Comparison of ENCODE assay signal across 28 mouse cellular contexts in genomic region chr16:31865242-31865641, GRCm38 (mm10). TPM values are rescaled to one million over a fixed set of nuclear protein-coding genes. Genes with fewer than 3 reads are reported as not detected.
DNase-seq lines count a peak whose midpoint lies in the region; ATAC-seq and TF ChIP-seq lines count a peak whose summit lies in the region.
"Had no signal": no experiment of that assay in that cellular context is flagged by ENCODE, and none has a peak within 500 bp of the region (broad histone marks: within the 10 kb centered on the region; RNA-seq: fewer than 3 reads in every experiment).

No protein-coding gene starts in this region.

- no peak for TF ChIP-seq RAD21 in MEL (IDR thresholded peaks at IDR 0.05; ENCODE audit: low read depth, low read length)

- TF ChIP-seq POLR2A in MEL (IDR thresholded peaks at IDR 0.05; ENCODE audit: control insufficient read depth in 1 of 2, insufficient read depth in 1 of 2, low read depth in 1 of 2, low read length in 2 of 2, poor library complexity in 1 of 2) = no peak
- no peak for TF ChIP-seq POLR2A in kidney, adult 2 months (IDR thresholded peaks at IDR 0.05; ENCODE audit: low read depth, low read length)

- H3K4me2 ChIP-seq in intestine, embryonic 14.5 days (ENCODE audit: low read length) = no peak overlapping the region
- H3K4me2 ChIP-seq in intestine, embryonic 16.5 days (ENCODE audit: low read depth, low read length) = no peak overlapping the region
- no peak overlapping the region for H3K4me2 ChIP-seq in midbrain, embryonic 11.5 days
- H3K4me2 ChIP-seq in midbrain, postnatal 0 days (ENCODE audit: low read depth, low read length, poor library complexity, severe bottlenecking) = no peak overlapping the region
- H3K4me2 ChIP-seq: embryonic facial prominence, embryonic 13.5 days; embryonic facial prominence, embryonic 15.5 days; forebrain, embryonic 12.5 days had no signal

- peaks cover 8% of the 10 kb centered on the region for H3K9me3 ChIP-seq in intestine, embryonic 14.5 days (ENCODE audit: control insufficient read depth, low read length)
- no peaks in the 10 kb centered on the region for H3K9me3 ChIP-seq in intestine, embryonic 16.5 days (ENCODE audit: control insufficient read depth, low read length)
- peaks cover 5% of the 10 kb centered on the region; the same call in 1 of the 2 replicates for H3K9me3 ChIP-seq in midbrain, embryonic 11.5 days (ENCODE audit: control insufficient read depth, low read length)
- H3K9me3 ChIP-seq in midbrain, postnatal 0 days (ENCODE audit: low read length) = 0 out of 2 replicates have a peak, but pooled peaks cover 5% of the 10 kb centered on the region
- H3K9me3 ChIP-seq in MEL (replicated peaks; ENCODE audit: insufficient read depth, low read length) = no peaks in the 10 kb centered on the region
- H3K9me3 ChIP-seq: G1E had no signal

- H3K79me2 ChIP-seq in MEL (ENCODE audit: control insufficient read depth, insufficient read depth, low read length, poor library complexity) = no peaks in the 10 kb centered on the region

- WGBS in intestine, embryonic 14.5 days = 89% methylated on average over 3 of the region's 3 CpGs
- 86% methylated on average over 3 of the region's 3 CpGs for WGBS in intestine, embryonic 16.5 days
- 69% methylated on average over 3 of the region's 3 CpGs for WGBS in midbrain, embryonic 11.5 days
- 59% methylated on average over 3 of the region's 3 CpGs for WGBS in midbrain, postnatal 0 days
- WGBS in kidney, adult 2 months = 83% methylated on average over 3 of the region's 3 CpGs

- no peak overlapping the region for H3K27ac ChIP-seq in intestine, embryonic 14.5 days (ENCODE audit: low read depth)
- H3K27ac ChIP-seq in intestine, embryonic 16.5 days (ENCODE audit: low read length) = no peak overlapping the region
- H3K27ac ChIP-seq in midbrain, embryonic 11.5 days (ENCODE audit: low read depth, low read length) = no peak overlapping the region
- no peak overlapping the region for H3K27ac ChIP-seq in midbrain, postnatal 0 days (ENCODE audit: low read depth, low read length)
- H3K27ac ChIP-seq in MEL (ENCODE audit: control insufficient read depth, low read depth, low read length) = no peak overlapping the region
- H3K27ac ChIP-seq in kidney, adult 2 months (ENCODE audit: insufficient read depth, low read depth, low read length) = no peak overlapping the region
- H3K27ac ChIP-seq: embryonic facial prominence, embryonic 13.5 days; embryonic facial prominence, embryonic 15.5 days; forebrain, embryonic 10.5 days; forebrain, embryonic 12.5 days had no signal

- ATAC-seq in intestine, embryonic 14.5 days (replicated peaks; ENCODE audit: low FRiP score, low TSS enrichment, low read depth) = no peak
- no peak for ATAC-seq in intestine, embryonic 16.5 days
- ATAC-seq in midbrain, embryonic 11.5 days (ENCODE audit: low FRiP score) = no peak
- ATAC-seq in midbrain, postnatal 0 days (ENCODE audit: low FRiP score) = no peak
- ATAC-seq: CD4-positive, CD25-positive, alpha-beta regulatory T cell, adult 4 months; forebrain, embryonic 14.5 days; forebrain, embryonic 16.5 days had no signal

- H3K4me3 ChIP-seq in intestine, embryonic 14.5 days (ENCODE audit: low read depth, low read length) = no peak overlapping the region
- H3K4me3 ChIP-seq in intestine, embryonic 16.5 days (ENCODE audit: low read length) = no peak overlapping the region
- H3K4me3 ChIP-seq in midbrain, embryonic 11.5 days (ENCODE audit: low read depth, low read length) = no peak overlapping the region
- H3K4me3 ChIP-seq in midbrain, postnatal 0 days (ENCODE audit: low read depth, low read length) = no peak overlapping the region
- H3K4me3 ChIP-seq in MEL (ENCODE audit: control insufficient read depth in 1 of 2, insufficient read depth in 1 of 2, low read depth in 2 of 2, low read length in 2 of 2) = no peak overlapping the region
- H3K4me3 ChIP-seq in kidney, adult 2 months (ENCODE audit: insufficient read depth, low read depth, low read length) = no peak overlapping the region
- H3K4me3 ChIP-seq: embryonic facial prominence, embryonic 13.5 days; embryonic facial prominence, embryonic 15.5 days; erythroblast, embryonic 14.5 days; forebrain, embryonic 10.5 days; forebrain, embryonic 12.5 days had no signal

- H3K27me3 ChIP-seq in intestine, embryonic 14.5 days (replicated peaks; ENCODE audit: control insufficient read depth, insufficient read depth, low read length) = no peaks in the 10 kb centered on the region
- no peaks in the 10 kb centered on the region for H3K27me3 ChIP-seq in intestine, embryonic 16.5 days (replicated peaks; ENCODE audit: control insufficient read depth, insufficient read depth, low read length)
- H3K27me3 ChIP-seq in midbrain, embryonic 11.5 days (ENCODE audit: control insufficient read depth, insufficient read depth, low read length) = no peaks in the 10 kb centered on the region
- no peaks in the 10 kb centered on the region for H3K27me3 ChIP-seq in midbrain, postnatal 0 days (ENCODE audit: insufficient read depth, low read length)
- H3K27me3 ChIP-seq in MEL (ENCODE audit: control insufficient read depth in 1 of 2, insufficient read depth in 2 of 2, low read length in 2 of 2) = no peaks in the 10 kb centered on the region
- no peaks in the 10 kb centered on the region for H3K27me3 ChIP-seq in kidney, adult 2 months (replicated peaks; ENCODE audit: control insufficient read depth, insufficient read depth, low read length)
- H3K27me3 ChIP-seq: embryonic facial prominence, embryonic 13.5 days; embryonic facial prominence, embryonic 15.5 days; forebrain, embryonic 12.5 days had no signal

- TF ChIP-seq EP300 in MEL (IDR thresholded peaks at IDR 0.05; ENCODE audit: low read depth in 1 of 2, low read length in 2 of 2) = no peak

- peaks cover 89% of the 10 kb centered on the region for H3K36me3 ChIP-seq in intestine, embryonic 14.5 days (ENCODE audit: control insufficient read depth, insufficient read depth, low read length)
- peaks cover 17% of the 10 kb centered on the region; the same call in 1 of the 2 replicates for H3K36me3 ChIP-seq in intestine, embryonic 16.5 days (ENCODE audit: control insufficient read depth, insufficient read depth, low read length)
- peaks cover 10% of the 10 kb centered on the region; the same call in 1 of the 2 replicates for H3K36me3 ChIP-seq in midbrain, embryonic 11.5 days (ENCODE audit: control insufficient read depth, insufficient read depth, low read length)
- H3K36me3 ChIP-seq in midbrain, postnatal 0 days (ENCODE audit: insufficient read depth, low read length) = peaks cover 16% of the 10 kb centered on the region
- peaks cover 0 to 2% of the 10 kb centered on the region in 2 experiments; a peak in 1 of 4 replicates for H3K36me3 ChIP-seq in MEL (ENCODE audit: control insufficient read depth in 1 of 2, insufficient read depth in 2 of 2, low read length in 2 of 2)
- H3K36me3 ChIP-seq in kidney, adult 2 months (ENCODE audit: control insufficient read depth, insufficient read depth, low read length) = peaks cover 6% of the 10 kb centered on the region

- peak; percentile 15 for DNase-seq in intestine, embryonic 14.5 days (ENCODE audit: low spot score)
- DNase-seq in midbrain, embryonic 11.5 days (ENCODE audit: low spot score, missing footprints) = peak; percentile 60
- no peak for DNase-seq in midbrain, postnatal 0 days (ENCODE audit: low spot score)
- DNase-seq in MEL (ENCODE audit: low read depth, low spot score) = no peak
- DNase-seq in kidney, adult 2 months = no peak
- DNase-seq: adrenal gland, adult 2 months; adrenal gland, postnatal 10 days; adrenal gland, postnatal 25 days; B cell, adult 2 months; cerebellum, adult 11 months; cerebellum, adult 18-20 months; cerebellum, adult 8-10 months; cerebellum, adult 9-11 months; cerebellum, postnatal 14 days; cerebellum, postnatal 36 days; embryo, embryonic 11 days had no signal

- no peak for TF ChIP-seq CTCF in midbrain, postnatal 0 days (IDR thresholded peaks at IDR 0.05)
- TF ChIP-seq CTCF in MEL (IDR thresholded peaks at IDR 0.05 in 2 of 3, conservative IDR thresholded peaks at IDR 0.05 in 1 of 3; ENCODE audit: control insufficient read depth in 1 of 3, insufficient read depth in 1 of 3, low read depth in 2 of 3, low read length in 3 of 3, poor library complexity in 1 of 3, severe bottlenecking in 1 of 3) = no peak
- TF ChIP-seq CTCF in kidney, adult 2 months (conservative IDR thresholded peaks at IDR 0.05; ENCODE audit: insufficient read depth, insufficient read length, low read depth, low read length) = no peak

- no peak overlapping the region for H3K9ac ChIP-seq in intestine, embryonic 14.5 days (ENCODE audit: low read length)
- no peak overlapping the region for H3K9ac ChIP-seq in intestine, embryonic 16.5 days (ENCODE audit: low read depth, low read length)
- no peak overlapping the region for H3K9ac ChIP-seq in midbrain, embryonic 11.5 days (ENCODE audit: low read length)
- H3K9ac ChIP-seq in midbrain, postnatal 0 days (replicated peaks; ENCODE audit: low read length, poor library complexity, severe bottlenecking) = no peak overlapping the region
- no peak overlapping the region for H3K9ac ChIP-seq in MEL (ENCODE audit: control insufficient read depth, low read depth, low read length, poor library complexity, severe bottlenecking)
- H3K9ac ChIP-seq: embryonic facial prominence, embryonic 13.5 days; embryonic facial prominence, embryonic 15.5 days; forebrain, embryonic 12.5 days had no signal

- H3K4me1 ChIP-seq in intestine, embryonic 14.5 days (replicated peaks; ENCODE audit: control insufficient read depth, insufficient read depth, low read length) = no peaks in the 10 kb centered on the region
- no peaks in the 10 kb centered on the region for H3K4me1 ChIP-seq in intestine, embryonic 16.5 days (ENCODE audit: control insufficient read depth, insufficient read depth, low read length)
- no peaks in the 10 kb centered on the region for H3K4me1 ChIP-seq in midbrain, embryonic 11.5 days (ENCODE audit: control insufficient read depth, insufficient read depth, low read length)
- no peaks in the 10 kb centered on the region for H3K4me1 ChIP-seq in midbrain, postnatal 0 days (ENCODE audit: insufficient read depth, low read length)
- no peaks in the 10 kb centered on the region for H3K4me1 ChIP-seq in MEL (ENCODE audit: control insufficient read depth in 1 of 2, insufficient read depth in 2 of 2, low read length in 2 of 2)
- no peaks in the 10 kb centered on the region for H3K4me1 ChIP-seq in kidney, adult 2 months (ENCODE audit: control insufficient read depth, insufficient read depth, low read length)
- H3K4me1 ChIP-seq: embryonic facial prominence, embryonic 13.5 days; embryonic facial prominence, embryonic 15.5 days; forebrain, embryonic 12.5 days had no signal

RNA-seq across cellular contexts. Expression of gene Meltf, which starts 13.4 kb away (rescaled TPM):
- polyA plus RNA-seq in intestine, embryonic 14.5 days (2014; fragmentation: Nextera tagmentation; extraction: Ambion mirVana) = 0.12 and 0.16 TPM in 2 replicates
- 106 and 225 TPM in 2 replicates for polyA plus RNA-seq in intestine, embryonic 16.5 days (2015; fragmentation: Nextera tagmentation; extraction: Ambion mirVana)
- 0.10 TPM in 1 of 2 replicates, not detected in the other for polyA plus RNA-seq in midbrain, embryonic 11.5 days (2014; fragmentation: Nextera tagmentation; extraction: Ambion mirVana)
- 0.19 and 0.22 TPM in 2 replicates for total RNA-seq in midbrain, postnatal 0 days (2014; rRNA removed)
- polyA plus RNA-seq in midbrain, postnatal 0 days (2015; fragmentation: Nextera tagmentation; extraction: Ambion mirVana) = 0.25 and 0.27 TPM in 2 replicates
- not detected in 2 replicates for total RNA-seq in MEL (2012; rRNA removed)
- not detected for polyA plus RNA-seq in MEL (2012; ENCODE audit: insufficient read depth in 1 of 2, insufficient read length in 2 of 2, low read depth in 1 of 2, low replicate concordance in 2 of 2, missing spikeins in 1 of 2)
- polyA plus RNA-seq in kidney, adult 2 months (2012; rRNA removed) = 0.11 and 0.14 TPM in 2 replicates
- total RNA-seq: adrenal gland, adult 2 months; adrenal gland, postnatal 25 days; common myeloid progenitor, adult 5-6 weeks had no signal
- polyA plus RNA-seq: CD4-positive, CD25-positive, alpha-beta regulatory T cell, adult 4 months; embryonic facial prominence, embryonic 11.5 days; erythroblast, embryonic 14.5 days; forebrain, embryonic 10.5 days; G1E had no signal

Comparison
In these comparisons a context has a peak if more than half of its experiments do, and no peak if none do; other contexts are left out.
1. DNase-seq: peak in intestine, embryonic 14.5 days (single experiment) and midbrain, embryonic 11.5 days (single experiment); none in midbrain, postnatal 0 days (single experiment), MEL (single experiment) and kidney, adult 2 months (single experiment).
2. RNA of gene Meltf, which starts 13.4 kb away (polyA plus RNA-seq): 106 to 225 TPM in intestine, embryonic 16.5 days; 0.25 to 0.27 TPM in midbrain, postnatal 0 days, 0.12 to 0.16 TPM in intestine, embryonic 14.5 days, 0.11 to 0.14 TPM in kidney, adult 2 months, 0.10 TPM in midbrain, embryonic 11.5 days and not detected in MEL; every median in the first group is over 10 times any median in the second.